Mouse (Mus musculus): Measurements from ENCODE around the gene Sfxn3. TPM values are rescaled to one million over a fixed set of nuclear protein-coding genes. Genes with fewer than 3 reads are reported as not detected.

The Sfxn3 gene
- polyA plus RNA-seq, 1 experiment from 2014 or later = 27.4 TPM

GRCm38 (mm10) chr19:45079769-45080515 lies 32.6 kb downstream of the Sfxn3 start:
- no peaks in the 10 kb centered on the region for H3K9me3 ChIP-seq (ENCODE audit: low read length)
- peaks cover 50% of the 10 kb centered on the region for H3K4me1 ChIP-seq (ENCODE audit: insufficient read depth, low read length)
- H3K9ac ChIP-seq (replicated peaks; ENCODE audit: low read length) = peak overlapping the region; percentile 59
- H3K4me3 ChIP-seq (ENCODE audit: low read length) = peak overlapping the region; percentile 27
- H3K27ac ChIP-seq (ENCODE audit: low read length) = peak overlapping the region; percentile 49
- H3K27me3 ChIP-seq (ENCODE audit: insufficient read depth, low read length) = peaks cover 79% of the 10 kb centered on the region
- 1% methylated on average over 45 of the region's 45 CpGs for WGBS
- no peaks in the 10 kb centered on the region for H3K36me3 ChIP-seq (ENCODE audit: insufficient read depth, low read length)
- peak overlapping the region; percentile 62 for H3K4me2 ChIP-seq (replicated peaks; ENCODE audit: low read depth, low read length)
- ATAC-seq (ENCODE audit: low FRiP score, low TSS enrichment) = peak; percentile 32; the same call in 1 of the 2 replicates

- Histone ChIP-seq H3K27me3 (ENCODE audit: insufficient read depth, low read length) (peaks cover 85% of the 10 kb centered on the region), H3K27ac (ENCODE audit: low read length) (no peak overlapping the region), H3K9me3 (ENCODE audit: low read length) (no peaks in the 10 kb centered on the region), H3K36me3 (ENCODE audit: insufficient read depth, low read length) (no peaks in the 10 kb centered on the region), H3K9ac (replicated peaks; ENCODE audit: low read length) (peak overlapping the region; percentile 59; the same call in 1 of the 2 replicates), H3K4me3 (ENCODE audit: low read length) (peak overlapping the region; percentile 27), H3K4me2 (replicated peaks; ENCODE audit: low read depth, low read length) (peak overlapping the region; percentile 62), H3K4me1 (ENCODE audit: insufficient read depth, low read length) (peaks cover 45% of the 10 kb centered on the region)
- 1% methylated on average over 17 of the region's 17 CpGs for WGBS
- no peak for ATAC-seq (ENCODE audit: low FRiP score, low TSS enrichment)
Measured at GRCm38 (mm10) chr19:45080711-45081110, 33.4 kb downstream of the Sfxn3 start.

GRCm38 (mm10) chr19:45081279-45081678 lies 34.0 kb downstream of the Sfxn3 start:
- H3K9ac ChIP-seq (replicated peaks; ENCODE audit: low read length) = no peak overlapping the region
- no peaks in the 10 kb centered on the region for H3K9me3 ChIP-seq (ENCODE audit: low read length)
- peak overlapping the region; percentile 62 for H3K4me2 ChIP-seq (replicated peaks; ENCODE audit: low read depth, low read length)
- H3K4me3 ChIP-seq (ENCODE audit: low read length) = peak overlapping the region; percentile 27; the same call in 1 of the 2 replicates
- H3K4me1 ChIP-seq (ENCODE audit: insufficient read depth, low read length) = peaks cover 40% of the 10 kb centered on the region
- WGBS = 0% methylated on average over 5 of the region's 5 CpGs
- no peak for ATAC-seq (ENCODE audit: low FRiP score, low TSS enrichment)
- H3K27me3 ChIP-seq (ENCODE audit: insufficient read depth, low read length) = peaks cover 85% of the 10 kb centered on the region
- no peak overlapping the region for H3K27ac ChIP-seq (ENCODE audit: low read length)
- no peaks in the 10 kb centered on the region for H3K36me3 ChIP-seq (ENCODE audit: insufficient read depth, low read length)

- Histone ChIP-seq H3K4me1 (ENCODE audit: insufficient read depth, low read length) (peaks cover 34% of the 10 kb centered on the region), H3K27ac (ENCODE audit: low read length) (no peak overlapping the region), H3K4me2 (replicated peaks; ENCODE audit: low read depth, low read length) (no peak overlapping the region), H3K4me3 (ENCODE audit: low read length) (no peak overlapping the region), H3K27me3 (ENCODE audit: insufficient read depth, low read length) (peaks cover 85% of the 10 kb centered on the region), H3K36me3 (ENCODE audit: insufficient read depth, low read length) (no peaks in the 10 kb centered on the region), H3K9me3 (ENCODE audit: low read length) (no peaks in the 10 kb centered on the region), H3K9ac (replicated peaks; ENCODE audit: low read length) (no peak overlapping the region)
- WGBS = 16% methylated on average over 11 of the region's 11 CpGs
- no peak for ATAC-seq (ENCODE audit: low FRiP score, low TSS enrichment)
Measured at GRCm38 (mm10) chr19:45081841-45082550, 34.7 kb downstream of the Sfxn3 start.

DNA sequence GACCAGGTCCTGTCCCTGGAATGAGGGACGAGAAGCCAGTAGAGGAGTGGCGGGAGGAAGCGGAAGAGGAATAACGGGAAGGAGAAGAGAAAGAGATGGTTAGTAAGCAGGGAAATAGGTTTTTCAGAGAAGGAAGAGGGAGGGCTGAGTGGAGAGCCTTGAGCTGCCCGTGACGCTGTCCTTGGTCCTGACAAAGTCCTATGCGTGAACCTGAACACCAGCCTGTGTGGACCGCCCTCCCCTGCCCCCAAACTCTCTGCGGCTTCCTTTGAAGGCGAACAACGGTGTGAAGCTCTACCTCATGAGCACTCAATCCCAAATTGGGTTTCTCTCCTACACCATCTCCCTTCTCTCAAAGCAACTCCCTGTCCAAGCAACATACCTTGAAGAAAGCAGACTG lies 50.6 kb downstream of the Sfxn3 start:
- no peak for ATAC-seq (ENCODE audit: low FRiP score, low TSS enrichment)
- Histone ChIP-seq H3K4me2 (replicated peaks; ENCODE audit: low read depth, low read length) (no peak overlapping the region), H3K27ac (ENCODE audit: low read length) (no peak overlapping the region), H3K36me3 (ENCODE audit: insufficient read depth, low read length) (no peaks in the 10 kb centered on the region), H3K4me3 (ENCODE audit: low read length) (no peak overlapping the region), H3K4me1 (ENCODE audit: insufficient read depth, low read length) (no peaks in the 10 kb centered on the region), H3K27me3 (ENCODE audit: insufficient read depth, low read length) (peaks cover 24% of the 10 kb centered on the region), H3K9me3 (ENCODE audit: low read length) (no peaks in the 10 kb centered on the region), H3K9ac (replicated peaks; ENCODE audit: low read length) (no peak overlapping the region)
- WGBS = 18% methylated on average over 11 of the region's 11 CpGs

- peaks cover 53% of the 10 kb centered on the region for H3K27me3 ChIP-seq (ENCODE audit: insufficient read depth, low read length)
Measured at GRCm38 (mm10) chr19:45100486-45101270, 53.4 kb downstream of the Sfxn3 start.

DNA sequence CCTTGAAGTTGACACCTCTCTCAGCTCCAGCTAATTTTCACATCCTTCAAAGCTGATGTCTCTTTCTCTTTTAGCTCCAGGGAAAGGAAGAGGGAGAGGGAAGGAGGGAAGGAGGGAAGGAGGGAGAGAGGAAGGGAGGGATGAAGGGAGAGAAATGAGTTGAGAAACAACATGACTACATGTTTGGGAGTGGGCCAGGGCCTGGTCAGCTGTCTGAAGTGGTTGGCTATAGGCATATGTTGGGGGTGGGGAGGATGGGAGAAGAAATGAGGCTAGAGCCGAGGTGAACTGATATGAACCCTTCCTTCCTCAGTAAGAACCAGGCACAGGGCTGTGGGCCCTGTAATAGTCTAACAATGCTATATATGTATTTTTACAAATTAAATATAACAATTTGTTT lies 58.3 kb downstream of the Sfxn3 start:
- H3K27me3 ChIP-seq (ENCODE audit: insufficient read depth, low read length) = peaks cover 79% of the 10 kb centered on the region
- 39% methylated on average over 1 of the region's 1 CpGs for WGBS
- no peak overlapping the region for H3K4me2 ChIP-seq (replicated peaks; ENCODE audit: low read depth, low read length)
- H3K4me3 ChIP-seq (ENCODE audit: low read length) = no peak overlapping the region
- no peaks in the 10 kb centered on the region for H3K9me3 ChIP-seq (ENCODE audit: low read length)
- ATAC-seq (ENCODE audit: low FRiP score, low TSS enrichment) = no peak
- H3K36me3 ChIP-seq (ENCODE audit: insufficient read depth, low read length) = no peaks in the 10 kb centered on the region
- H3K27ac ChIP-seq (ENCODE audit: low read length) = no peak overlapping the region
- H3K9ac ChIP-seq (replicated peaks; ENCODE audit: low read length) = no peak overlapping the region
- 0 out of 2 replicates have a peak, but pooled peaks cover 3% of the 10 kb centered on the region for H3K4me1 ChIP-seq (ENCODE audit: insufficient read depth, low read length)

More at GRCm38 (mm10) chr19:45100486-45101270, 53.4 kb downstream of the Sfxn3 start:
- Histone ChIP-seq H3K27ac (ENCODE audit: low read length) (no peak overlapping the region), H3K4me3 (ENCODE audit: low read length) (no peak overlapping the region), H3K4me2 (replicated peaks; ENCODE audit: low read depth, low read length) (no peak overlapping the region), H3K4me1 (ENCODE audit: insufficient read depth, low read length) (0 out of 2 replicates have a peak, but pooled peaks cover 3% of the 10 kb centered on the region), H3K36me3 (ENCODE audit: insufficient read depth, low read length) (no peaks in the 10 kb centered on the region), H3K9ac (replicated peaks; ENCODE audit: low read length) (no peak overlapping the region), H3K9me3 (ENCODE audit: low read length) (no peaks in the 10 kb centered on the region)
- 75% methylated on average over 8 of the region's 8 CpGs for WGBS
- ATAC-seq (ENCODE audit: low FRiP score, low TSS enrichment) = no peak

Other genes starting within 250 kb of the Sfxn3 start
- 38.7 and 46.0 TPM in 2 replicates for gene Slf2, start 116.4 kb upstream of the Sfxn3 start, polyA plus RNA-seq (2015; fragmentation: Nextera tagmentation; extraction: Ambion mirVana)
- gene Sema4g, start 58.4 kb upstream of the Sfxn3 start, polyA plus RNA-seq (2015; fragmentation: Nextera tagmentation; extraction: Ambion mirVana) = 6.5 and 7.0 TPM in 2 replicates
- 28.4 and 31.5 TPM in 2 replicates for gene Twnk, start 41.8 kb upstream of the Sfxn3 start, polyA plus RNA-seq (2015; fragmentation: Nextera tagmentation; extraction: Ambion mirVana)
- 69.5 and 72.8 TPM in 2 replicates for gene Mrpl43, start 41.1 kb upstream of the Sfxn3 start, polyA plus RNA-seq (2015; fragmentation: Nextera tagmentation; extraction: Ambion mirVana)
- gene Lzts2, start 33.1 kb upstream of the Sfxn3 start, polyA plus RNA-seq (2015; fragmentation: Nextera tagmentation; extraction: Ambion mirVana) = 57.5 and 59.2 TPM in 2 replicates
- 0.82 and 0.89 TPM in 2 replicates for gene Pdzd7, start 1.8 kb upstream of the Sfxn3 start, polyA plus RNA-seq (2015; fragmentation: Nextera tagmentation; extraction: Ambion mirVana)
- 14.6 and 18.4 TPM in 2 replicates for gene Kazald1, start 27.7 kb downstream of the Sfxn3 start, polyA plus RNA-seq (2015; fragmentation: Nextera tagmentation; extraction: Ambion mirVana)
- not detected in 2 replicates for gene Tlx1, start 103.2 kb downstream of the Sfxn3 start, polyA plus RNA-seq (2015; fragmentation: Nextera tagmentation; extraction: Ambion mirVana)
- gene Lbx1, start 188.3 kb downstream of the Sfxn3 start, polyA plus RNA-seq (2015; fragmentation: Nextera tagmentation; extraction: Ambion mirVana) = not detected in 2 replicates